Mouse (Mus musculus) embryo, embryonic 9.5 days (tissue): ENCODE measurements around the gene Decr2.
"Not testable (repeated sequence)": the region's sequence is repeated elsewhere in the genome, so short reads cannot be mapped to it uniquely, and the experiment has no call there.

Experiments used
- DNase-seq: peaks from one replicate; pipeline ENCODE4 v3.0.0-alpha.2; 2017; ENCODE audit errors: extremely low spot score

The Decr2 gene

DNA sequence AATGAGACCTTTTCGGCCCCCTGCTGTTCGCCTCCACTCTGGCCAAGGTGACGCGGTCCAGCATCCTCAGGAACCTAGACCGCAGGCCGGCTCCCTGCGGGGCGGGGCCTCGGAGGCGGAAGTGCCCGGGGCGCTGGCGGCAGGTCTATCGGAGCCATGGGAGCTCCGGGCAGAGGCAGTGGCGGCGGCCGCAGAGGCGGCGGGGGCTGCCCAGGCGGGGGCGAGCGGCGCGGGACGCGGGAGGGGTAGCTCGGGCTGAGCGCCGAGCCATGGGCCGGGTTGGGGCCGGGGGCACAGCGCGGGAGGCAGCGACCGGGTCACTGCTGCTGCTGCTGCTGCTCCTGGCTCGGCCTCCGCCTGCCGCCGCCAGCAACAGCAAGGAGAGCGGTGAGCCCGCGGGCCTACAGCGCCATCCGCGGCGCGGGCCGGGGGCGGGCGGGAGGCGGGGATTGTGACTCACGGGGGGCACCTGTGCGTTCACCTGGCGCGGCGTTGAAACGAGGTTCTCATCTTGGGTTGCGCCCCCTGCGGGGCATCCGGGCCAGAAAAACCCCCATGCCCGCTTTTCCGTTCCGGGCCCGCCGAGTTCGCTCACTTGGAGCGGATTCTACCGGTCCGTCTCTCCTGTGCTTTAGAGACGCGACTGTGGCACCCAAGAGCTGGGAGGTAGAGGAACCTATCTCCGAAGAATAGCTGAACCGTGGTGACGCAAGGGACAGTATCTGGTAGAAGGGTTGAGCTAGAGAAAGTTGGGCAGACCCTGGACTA is 23.2 kb upstream of the Decr2 start, which contains the start of gene Tmem8:
Gene Tmem8 (plus strand): TSS at position 119 of the 768 bp plus-strand sequence.
- peak; percentile 73 for DNase-seq

DNA sequence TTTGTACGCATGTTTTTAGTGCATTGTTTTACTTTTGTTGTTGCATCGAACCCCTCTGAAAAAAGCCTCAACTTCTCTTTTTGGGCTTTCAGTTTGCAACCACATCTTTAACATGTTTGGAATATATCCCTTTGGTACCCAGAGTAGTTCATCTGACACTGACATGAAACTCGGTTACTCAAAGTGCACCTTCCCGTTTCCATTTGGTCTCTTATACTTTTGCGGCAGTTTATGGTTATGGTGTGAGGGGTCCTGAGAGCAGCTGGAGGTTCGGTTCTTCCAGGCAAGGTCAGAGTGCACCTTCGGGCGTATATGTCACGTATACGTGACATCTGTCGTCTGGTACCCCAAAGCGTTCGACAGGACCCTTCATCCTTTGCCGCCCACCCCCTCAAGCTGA is 22.6 kb upstream of the Decr2 start:
- no peak for DNase-seq

DNA sequence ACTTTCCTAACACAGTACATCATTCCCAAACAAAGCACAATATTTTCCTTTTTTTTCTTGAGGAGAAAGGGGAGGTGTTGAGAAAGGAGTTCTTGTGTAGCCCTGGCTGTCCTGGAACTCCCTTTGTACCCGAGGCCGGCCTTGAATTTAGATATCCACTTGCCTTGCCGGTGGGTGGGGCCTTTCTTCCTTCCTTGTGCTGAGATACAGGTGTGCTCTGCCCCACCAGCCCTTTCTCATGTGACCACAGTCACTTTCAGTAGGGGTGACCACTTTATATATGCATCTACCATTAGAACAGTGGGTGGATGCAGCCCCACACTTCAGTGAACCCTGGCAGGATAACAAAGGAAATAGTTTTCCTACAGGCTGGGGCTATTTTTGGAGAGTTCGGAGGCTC is 21.6 kb upstream of the Decr2 start:
- DNase-seq: no peak

DNA sequence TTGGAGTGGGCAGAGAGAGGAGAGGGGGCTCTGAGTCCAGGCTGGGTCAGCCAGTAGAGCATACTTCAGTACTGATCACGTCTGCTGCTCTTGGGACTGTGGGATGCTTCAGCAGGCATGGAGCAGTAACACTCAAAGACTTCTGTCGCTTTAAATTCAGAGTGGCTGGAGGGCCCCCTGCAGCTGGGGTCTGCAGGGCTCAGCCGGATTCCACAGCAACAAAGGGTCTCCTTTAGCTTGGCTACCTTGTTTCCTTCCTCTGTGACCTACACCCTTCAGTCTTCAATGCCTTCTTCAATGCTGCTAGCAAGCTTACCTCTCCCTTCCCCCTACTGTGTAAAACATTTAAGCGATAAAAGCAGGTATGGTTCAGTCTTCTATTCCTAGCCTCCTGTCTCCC is 20.9 kb upstream of the Decr2 start:
- no peak for DNase-seq

DNA sequence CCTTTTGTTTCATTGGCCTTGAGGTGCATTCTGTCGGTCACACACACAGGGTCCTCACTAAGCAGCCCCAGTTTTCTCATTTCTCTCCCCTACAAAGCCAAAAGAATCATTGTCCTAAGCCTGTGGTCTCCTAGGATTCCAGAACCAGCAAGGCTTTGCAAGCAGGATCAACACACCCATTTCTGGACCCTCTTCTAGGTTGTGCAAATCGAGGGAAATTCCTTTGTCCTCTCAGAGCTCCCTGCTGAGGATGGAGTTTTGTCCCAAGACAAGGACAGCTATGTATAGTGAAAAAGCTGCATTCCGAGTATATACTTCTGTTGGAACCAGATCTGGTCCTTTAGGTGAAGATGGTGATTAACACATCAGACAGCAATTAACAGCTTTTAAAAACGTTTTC is 20.0 kb upstream of the Decr2 start:
- no peak for DNase-seq

DNA sequence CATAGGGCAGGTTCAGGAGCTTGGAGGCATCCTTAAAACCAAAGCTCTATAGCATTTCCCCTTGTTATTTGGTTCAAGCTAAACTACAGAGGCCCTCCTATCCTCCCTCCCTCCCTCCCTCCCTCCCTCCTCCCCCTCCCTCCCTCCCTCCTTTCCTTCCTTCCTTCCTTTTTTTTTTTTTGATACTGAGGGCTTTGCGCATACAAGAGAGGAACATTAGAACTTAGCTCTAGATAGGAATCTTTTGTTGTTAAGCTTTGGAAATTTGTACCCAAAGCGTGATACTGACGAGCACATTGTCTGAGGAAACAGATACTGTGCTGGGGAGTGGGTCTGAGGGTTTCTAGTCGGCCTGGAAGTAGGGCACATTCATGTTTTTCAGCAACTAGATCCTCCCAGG is 15.5 kb upstream of the Decr2 start:
- DNase-seq: no peak

DNA sequence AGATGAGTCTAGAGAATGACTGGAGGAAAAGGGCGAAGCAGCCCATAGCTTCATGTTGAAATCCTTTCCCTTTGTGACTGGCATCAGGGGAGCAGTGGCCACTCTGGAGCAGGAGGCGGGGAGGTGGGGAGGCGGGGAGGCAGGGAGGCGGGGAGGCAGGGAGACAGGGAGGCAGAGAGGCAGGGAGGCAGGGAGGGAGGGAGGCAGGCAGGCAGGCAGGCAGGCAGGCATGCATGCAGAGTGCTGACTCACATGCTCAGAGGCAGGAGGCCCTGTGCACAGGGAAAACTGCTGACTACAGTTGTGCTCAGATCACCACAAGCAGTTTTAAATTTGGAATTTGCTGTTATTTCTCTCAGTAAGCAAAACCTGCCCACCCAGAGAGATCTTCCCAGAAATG is 11.3 kb upstream of the Decr2 start:
- DNase-seq: no peak

DNA sequence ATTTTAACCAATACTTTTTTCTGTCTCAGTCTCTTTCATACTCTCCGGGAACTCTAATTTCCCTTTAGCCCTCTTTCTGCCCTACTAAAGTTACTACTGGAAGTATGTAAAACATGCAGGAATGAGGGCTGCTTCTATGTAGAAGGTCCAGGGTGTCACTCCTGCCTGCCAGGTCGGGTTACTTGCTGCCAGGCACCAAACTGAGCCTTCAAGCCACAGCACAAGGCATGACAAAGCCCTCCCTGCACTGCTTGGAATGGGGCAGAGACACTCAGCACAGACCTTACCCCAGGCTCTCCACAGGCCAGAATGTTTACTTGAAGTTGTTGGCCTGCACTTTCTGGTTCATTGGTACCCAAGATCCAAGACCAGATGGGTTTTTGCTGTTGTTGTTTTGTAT is 10.0 kb upstream of the Decr2 start:
- DNase-seq: no peak

DNA sequence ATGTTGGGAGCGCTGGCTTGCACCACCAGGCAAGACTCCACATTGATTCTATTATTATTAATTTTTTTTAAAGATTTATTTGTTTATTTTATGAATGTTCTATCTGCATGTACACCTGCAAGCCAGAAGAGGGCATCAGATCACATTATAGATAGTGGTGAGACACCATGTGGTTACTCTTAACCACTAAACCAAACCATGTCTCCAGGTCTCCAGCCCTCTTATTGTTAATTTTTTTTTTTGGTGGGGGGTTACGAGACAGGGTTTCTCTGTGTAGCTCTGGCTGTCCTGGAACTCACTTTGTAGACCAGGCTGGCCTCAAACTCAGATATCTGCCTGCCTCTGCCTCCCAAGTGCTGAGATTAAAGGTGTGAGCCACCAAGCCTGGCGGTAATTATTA is 9.2 kb upstream of the Decr2 start:
- DNase-seq: not testable (repeated sequence)

DNA sequence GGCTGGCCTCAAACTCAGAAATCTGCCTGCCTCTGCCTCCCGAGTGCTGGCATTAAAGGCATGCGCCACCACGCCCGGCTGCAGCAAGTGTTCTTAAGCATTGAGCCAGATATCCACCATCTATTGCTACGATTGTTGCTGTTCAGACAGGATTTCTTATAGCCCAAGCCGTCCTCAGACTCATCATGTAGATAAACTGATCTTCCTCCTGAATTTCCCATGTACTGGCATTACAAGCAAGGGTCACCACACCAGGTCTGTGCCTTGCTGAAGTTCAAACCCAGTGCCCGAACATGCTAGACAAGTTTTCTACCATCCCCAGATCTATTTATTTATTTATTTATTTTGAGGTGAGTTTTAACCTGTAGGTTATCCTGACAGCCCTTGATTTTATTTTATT is 8.3 kb upstream of the Decr2 start:
- no peak for DNase-seq

DNA sequence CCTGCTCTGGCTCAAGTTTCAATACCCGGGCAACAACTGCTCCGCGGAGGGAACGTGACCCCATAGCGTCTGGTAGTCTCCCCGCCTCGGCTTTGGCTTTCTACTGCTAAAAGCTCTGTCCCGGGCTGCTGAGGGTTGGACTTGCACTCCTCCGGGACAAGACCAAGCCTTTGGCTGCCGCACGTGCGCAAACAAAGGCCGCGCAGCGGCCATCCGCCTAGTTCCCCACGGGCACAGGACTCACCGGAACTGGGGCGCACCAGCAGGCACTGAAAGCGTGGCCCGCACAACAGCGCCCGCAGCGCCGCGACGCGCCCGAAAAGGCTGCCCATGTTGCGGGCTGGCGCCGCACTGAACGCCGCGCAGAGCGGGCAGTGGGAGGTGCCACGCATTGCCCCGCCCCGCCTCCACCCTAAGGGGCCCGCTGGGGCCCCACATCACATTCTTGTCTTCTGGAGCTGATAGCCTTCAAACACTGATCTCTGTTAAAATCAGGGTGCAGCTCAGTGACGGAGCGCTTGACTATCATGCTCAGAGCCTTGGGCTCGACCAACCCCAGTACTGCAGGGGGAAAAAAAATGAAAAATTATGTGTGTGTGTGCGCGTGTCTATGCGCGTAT is 5.1 kb upstream of the Decr2 start, which contains the start of gene Nme4:
Gene Nme4 (minus strand): TSS at position 482 of the 620 bp plus-strand sequence.
- peak; percentile 83 for DNase-seq

DNA sequence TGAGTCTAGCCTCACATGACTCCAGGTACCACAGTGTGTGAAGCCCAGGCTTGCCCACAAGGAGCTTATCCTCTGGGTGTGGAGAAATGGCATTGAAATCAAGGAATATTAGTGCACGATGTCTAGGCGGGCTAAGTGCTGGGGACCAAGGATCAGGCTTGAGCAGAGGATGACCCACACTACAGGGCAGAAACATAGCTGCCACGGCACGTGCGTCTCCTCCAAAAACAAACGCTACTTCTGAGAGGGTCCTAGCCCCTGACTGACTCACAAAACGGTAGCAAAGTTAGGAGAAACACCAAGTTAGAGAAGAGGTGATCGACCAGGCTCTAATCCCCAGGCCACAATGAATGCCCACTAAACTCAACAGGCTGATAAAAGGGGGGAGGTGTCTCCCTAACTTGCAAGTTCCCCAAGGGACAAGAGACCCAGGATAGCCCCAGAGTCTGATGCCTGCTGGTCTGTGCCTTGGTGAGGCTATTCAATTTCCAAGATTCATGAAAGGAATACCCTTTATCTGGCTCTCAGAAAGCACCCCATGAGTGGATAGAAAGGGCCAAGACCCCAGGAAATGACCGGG is 4.5 kb upstream of the Decr2 start:
- no peak for DNase-seq

DNA sequence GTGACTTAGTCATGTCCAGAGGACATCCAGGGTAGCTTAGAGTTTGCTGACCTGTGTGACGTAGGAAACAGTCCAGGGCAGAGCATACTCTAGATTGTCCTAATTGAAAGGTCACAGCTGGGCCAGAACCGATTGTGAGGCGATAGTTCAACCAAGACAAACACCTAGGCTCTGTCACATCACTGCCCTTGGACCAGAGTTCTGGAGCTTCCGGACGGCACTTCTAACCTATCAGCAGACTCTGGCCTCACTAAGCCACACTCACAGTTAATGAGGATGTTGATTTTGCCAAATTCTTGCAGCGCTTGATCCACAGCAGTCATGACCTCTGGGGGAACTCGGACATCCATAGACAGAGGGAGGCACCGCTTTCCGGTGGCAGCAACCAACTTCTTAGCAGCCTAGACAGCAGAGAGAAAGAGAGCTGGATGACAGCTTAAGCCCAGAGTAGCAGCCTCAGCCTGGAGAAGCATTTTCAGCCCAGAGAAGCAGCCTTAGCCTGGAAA is 3.0 kb downstream of the Decr2 start:
- no peak for DNase-seq

DNA sequence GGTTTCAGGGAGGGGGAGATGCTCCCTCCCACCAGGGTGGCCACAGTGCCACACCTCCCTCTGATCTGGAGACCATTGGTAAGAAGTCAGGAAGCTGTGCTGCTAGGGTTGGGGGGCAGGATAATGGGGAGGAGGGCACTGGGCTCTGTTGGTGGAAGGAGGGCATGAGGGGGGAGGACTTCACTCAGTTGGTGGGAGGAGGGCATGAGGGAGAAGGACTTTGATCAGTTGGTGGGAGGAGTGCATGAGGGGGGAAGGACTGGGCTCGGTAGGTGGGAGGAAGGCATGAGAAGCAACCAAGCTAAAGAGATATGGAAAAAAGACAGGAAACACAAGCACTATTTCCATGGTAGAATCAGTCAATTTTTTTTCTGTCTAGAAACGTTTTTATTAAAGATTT is 9.3 kb downstream of the Decr2 start:
- DNase-seq: no peak

DNA sequence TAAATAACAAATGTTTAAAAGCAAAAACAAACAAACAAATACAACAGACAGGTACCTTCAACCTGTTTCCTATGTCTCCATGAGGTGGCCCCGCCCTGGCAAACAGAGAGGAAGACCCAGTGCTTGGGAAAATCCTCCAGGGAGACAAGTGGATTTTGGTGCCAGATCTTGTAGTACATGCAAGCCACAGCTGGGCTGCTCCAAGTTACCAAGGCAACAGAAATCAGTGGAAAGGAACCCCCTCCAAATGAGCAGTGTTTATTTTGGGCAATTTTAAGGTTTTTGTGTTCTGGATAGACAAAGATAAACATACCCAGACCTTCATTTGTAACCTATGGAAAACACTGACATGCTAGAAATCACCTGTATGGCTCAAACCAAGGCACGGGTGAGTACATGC is 11.3 kb downstream of the Decr2 start:
- no peak for DNase-seq

DNA sequence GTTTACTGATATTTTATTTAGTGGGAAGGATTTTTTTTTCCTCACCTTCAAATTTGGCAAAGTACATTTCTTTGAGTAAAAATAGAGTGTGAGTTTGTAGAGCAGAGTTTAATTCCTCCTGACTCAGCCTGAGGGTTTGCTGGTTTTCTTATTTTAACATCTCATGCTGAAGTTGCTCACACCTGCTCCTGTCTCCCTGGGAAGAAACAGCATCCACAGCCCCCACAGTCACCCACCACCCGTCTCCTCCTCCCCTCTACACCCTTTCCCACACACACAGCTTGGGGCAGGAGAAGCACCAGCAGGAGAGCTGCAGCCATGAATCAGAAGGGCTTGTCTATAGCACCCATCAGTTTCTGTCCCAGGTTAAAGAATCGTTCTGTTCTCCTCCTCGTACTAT is 14.9 kb downstream of the Decr2 start:
- DNase-seq: no peak

DNA sequence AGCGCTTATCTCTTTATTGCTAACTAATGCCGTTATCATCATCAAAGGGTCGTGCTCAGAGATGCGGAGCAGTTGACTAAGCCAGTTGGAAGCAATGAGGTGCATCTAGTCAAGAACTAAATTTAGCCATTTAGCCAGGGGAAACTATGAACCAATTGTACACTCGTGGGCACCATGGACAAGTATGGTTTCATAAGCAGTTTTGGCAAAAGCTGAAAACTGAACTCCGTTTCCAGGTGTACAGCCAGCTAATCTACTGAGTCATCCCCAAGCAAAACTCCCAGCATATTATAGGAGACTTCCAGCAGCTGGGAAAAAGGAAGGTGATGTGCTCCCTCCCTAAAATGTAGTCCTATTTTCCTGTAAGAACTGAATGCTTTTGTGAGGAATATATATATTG is 20.0 kb downstream of the Decr2 start:
- DNase-seq: no peak

DNA sequence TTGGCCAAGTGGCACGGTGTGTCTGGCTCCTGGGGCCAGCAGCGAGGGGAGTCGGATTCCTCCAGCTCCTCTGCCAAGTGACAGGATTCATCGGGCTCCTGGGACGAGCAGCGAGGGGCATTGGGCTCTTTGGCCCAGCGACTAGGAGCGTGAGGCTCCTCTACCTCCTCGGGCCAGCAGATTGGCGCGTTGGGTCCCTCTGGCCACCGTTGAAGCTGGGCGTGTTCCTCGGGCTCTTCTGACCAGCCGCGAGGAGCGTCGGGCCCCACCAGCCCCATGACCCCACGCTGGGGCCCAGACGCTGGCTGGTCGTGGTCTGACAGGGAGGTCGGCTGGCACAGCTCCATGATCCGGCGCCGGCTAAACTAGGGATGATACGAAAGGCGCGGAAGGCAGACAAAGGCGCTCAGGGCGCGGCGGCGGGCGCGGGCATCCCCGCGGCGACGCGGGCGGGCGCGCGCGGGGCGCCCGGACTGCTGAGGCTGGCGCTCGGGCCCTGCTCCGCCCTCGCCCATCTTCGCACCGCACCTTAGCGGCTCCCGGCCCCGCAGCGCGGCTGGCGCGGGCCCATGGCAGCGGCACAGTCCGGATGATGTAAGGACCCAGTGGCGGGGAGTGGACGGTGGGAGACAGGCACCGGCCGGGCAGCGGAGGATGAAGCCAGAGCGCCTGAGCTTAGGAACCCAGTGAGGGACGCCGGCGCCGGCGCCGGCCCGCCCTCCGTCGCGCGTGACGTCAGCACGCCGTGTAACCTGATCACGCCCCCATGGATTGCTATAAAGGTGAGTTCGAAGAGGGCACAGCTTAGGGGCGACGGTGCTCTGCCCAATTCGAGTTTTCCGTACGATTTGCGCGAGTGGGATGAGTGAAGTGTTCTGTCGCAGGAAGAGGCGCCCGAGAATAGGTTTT is 21.1 kb downstream of the Decr2 start, which contains the start of gene Rab11fip3:
Gene Rab11fip3 (minus strand): TSS at position 725 of the 909 bp plus-strand sequence.
- DNase-seq: peak; percentile 92

DNA sequence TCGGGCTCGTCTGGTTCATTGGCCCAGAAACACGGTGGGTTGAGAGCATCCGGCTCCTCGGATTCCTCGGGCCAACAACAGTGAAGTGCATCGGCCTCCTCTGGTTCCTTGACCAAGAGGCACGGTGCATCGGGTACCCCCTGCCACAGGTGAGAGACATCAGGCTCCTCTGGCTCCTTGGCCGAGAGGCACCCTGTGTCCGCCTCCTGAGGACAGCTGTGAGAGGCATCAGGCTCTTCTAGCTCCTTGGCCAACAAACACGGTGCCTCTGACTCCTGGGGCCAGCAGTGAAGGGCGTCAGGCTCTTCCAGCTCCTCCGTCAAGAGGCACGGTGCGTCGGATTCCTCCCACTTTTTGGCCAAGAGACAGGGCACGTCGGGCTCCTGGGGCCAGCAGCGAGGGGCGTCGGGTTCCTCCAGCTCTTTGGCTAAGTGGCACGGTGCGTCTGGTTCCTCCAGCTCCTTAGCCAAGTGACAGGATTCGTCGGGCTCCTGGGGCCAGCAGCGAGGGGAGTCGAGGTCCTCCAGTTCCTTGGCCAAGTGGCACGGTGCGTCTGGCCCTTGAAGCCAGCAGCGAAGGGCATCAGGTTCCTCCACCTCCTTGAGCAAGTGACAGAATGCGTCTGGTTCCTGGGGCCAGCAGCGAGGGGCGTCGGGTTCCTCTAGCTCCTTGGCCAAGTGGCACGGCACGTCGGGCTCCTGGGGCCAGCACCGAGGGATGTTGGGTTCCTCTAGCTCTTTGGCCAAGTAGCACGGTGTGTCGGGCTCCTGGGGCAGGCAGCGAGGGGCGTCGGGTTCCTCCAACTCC is 21.9 kb downstream of the Decr2 start:
- peak; percentile 55 for DNase-seq

DNA sequence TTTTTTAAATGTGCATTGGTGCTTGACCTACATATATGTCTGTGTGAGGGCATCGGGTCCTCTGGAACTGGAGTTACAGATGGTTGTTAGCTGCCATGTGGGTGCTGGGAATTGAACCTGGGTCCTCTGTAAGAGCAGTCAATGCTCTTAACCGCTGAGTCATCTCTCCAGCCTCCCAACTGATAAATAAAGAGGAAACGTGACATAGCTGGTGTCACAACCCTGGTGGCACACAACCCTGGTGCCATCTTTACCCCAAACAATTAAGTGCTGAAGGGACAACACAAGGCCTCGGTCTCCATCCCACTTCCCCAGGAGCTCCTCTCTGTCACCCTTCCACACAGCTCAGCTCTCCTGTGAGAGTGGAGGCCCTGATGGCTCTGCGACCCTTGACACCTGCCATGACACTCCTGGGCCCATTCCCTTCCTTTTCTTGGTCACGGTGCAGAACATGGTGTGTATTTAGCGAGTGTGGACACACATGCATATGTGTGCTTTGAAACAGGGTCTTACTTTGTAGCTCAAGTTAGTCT is 23.6 kb downstream of the Decr2 start:
- no peak for DNase-seq

DNA sequence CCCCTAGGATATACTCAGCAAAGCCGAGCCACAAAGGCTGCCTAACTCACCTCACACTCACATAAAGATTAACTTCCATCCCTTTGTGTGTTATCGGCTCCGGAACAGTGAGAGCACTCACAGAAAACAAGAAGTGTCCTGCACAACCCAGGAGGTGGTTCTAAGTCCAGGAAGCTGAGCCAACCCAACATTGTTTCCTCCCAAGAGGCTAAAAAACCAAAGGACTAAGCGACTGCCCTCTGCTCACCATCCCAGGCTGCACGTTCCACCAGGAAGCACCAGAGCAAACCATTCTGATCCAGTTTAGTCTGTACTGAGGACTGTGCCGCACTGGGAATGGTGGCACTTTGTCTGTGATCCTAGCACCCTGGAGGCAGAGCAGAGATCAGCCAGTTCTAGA is 25.2 kb downstream of the Decr2 start:
- DNase-seq: no peak
